Mouse (Mus musculus) left cerebral cortex, postnatal 10 days (tissue): Measurements from ENCODE around the gene Creld2. TPM values are rescaled to one million over a fixed set of nuclear protein-coding genes. Genes with fewer than 3 reads are reported as not detected.

ENCODE experiments used
- DNase-seq, 2 experiments: peaks; one replicate each; pipeline ENCODE4 v3.0.0; 2021 to 2022; ENCODE audit warnings: low spot score in 2 of 2, mixed read lengths in 1 of 2; ENCODE audit errors: extremely low spot score in 1 of 2
- intact Hi-C: fragments of 180-260 bp; cut with DNase I; formaldehyde crosslinking; loops from one replicate; pipeline ENCODE4 v1.15.1; 2025
- total RNA-seq, 2 experiments: library from RNA; stranded (reverse); gene quantifications; 2 replicates each; pipeline ENCODE4 v1.2.3; 2021

Creld2 gene
- total RNA-seq, 2 experiments from 2014 or later, result 14.2 to 18.8 TPM

GRCm38 (mm10) chr15:88848661-88849060, 29.2 kb downstream of the Creld2 start:
- intact Hi-C loops, result no loop called here
- no peak for DNase-seq

GRCm38 (mm10) chr15:88849621-88850020, 30.2 kb downstream of the Creld2 start:
- intact Hi-C loops, result no loop called here
- DNase-seq, result no peak

GRCm38 (mm10) chr15:88850146-88850826, 30.8 kb downstream of the Creld2 start:
- DNase-seq, result peak; percentile 75 to 85
- intact Hi-C loops, result no loop called here

GRCm38 (mm10) chr15:88851076-88851475, 31.6 kb downstream of the Creld2 start:
- intact Hi-C loops, result no loop called here

GRCm38 (mm10) chr15:88851507-88852149, 32.2 kb downstream of the Creld2 start:
- no peak for DNase-seq
- intact Hi-C loops, result no loop called here

More at GRCm38 (mm10) chr15:88851076-88851475, 31.6 kb downstream of the Creld2 start:
- no peak for DNase-seq

GRCm38 (mm10) chr15:88853106-88853505, 33.7 kb downstream of the Creld2 start:
- intact Hi-C loops, result no loop called here
- no peak for DNase-seq

GRCm38 (mm10) chr15:88854119-88854968, 34.9 kb downstream of the Creld2 start:
- no peak for DNase-seq
- intact Hi-C loops, result no loop called here

GRCm38 (mm10) chr15:88854969-88855830, 35.8 kb downstream of the Creld2 start:
- no peak for DNase-seq
- intact Hi-C loops, result no loop called here

- intact Hi-C loops, result no loop called here
- no peak for DNase-seq
Measured at GRCm38 (mm10) chr15:88855896-88856417, 36.5 kb downstream of the Creld2 start.

- intact Hi-C loops, result no loop called here
- DNase-seq, result no peak
Measured at GRCm38 (mm10) chr15:88856613-88857012, 37.2 kb downstream of the Creld2 start.

GRCm38 (mm10) chr15:88857361-88857760, 37.9 kb downstream of the Creld2 start:
- intact Hi-C loops, result no loop called here
- no peak for DNase-seq

GRCm38 (mm10) chr15:88858141-88858541, 38.7 kb downstream of the Creld2 start:
- no peak for DNase-seq
- intact Hi-C loops, result loop anchor here (2.0 kb wide), 1 partner anchor 33 kb away; no protein-coding TSS in a partner anchor

GRCm38 (mm10) chr15:88858707-88859106, 39.3 kb downstream of the Creld2 start:
- DNase-seq, result no peak
- intact Hi-C loops, result loop anchor here (2.0 kb wide), 1 partner anchor 32 kb away; no protein-coding TSS in a partner anchor

GRCm38 (mm10) chr15:88859206-88859970, 39.9 kb downstream of the Creld2 start:
- intact Hi-C loops, result loop anchor here (2.0 kb wide), 1 partner anchor 31 kb away; no protein-coding TSS in a partner anchor
- no peak for DNase-seq

GRCm38 (mm10) chr15:88860781-88861180, 41.3 kb downstream of the Creld2 start:
- intact Hi-C loops, result loop anchor here (5.0 kb wide), 1 partner anchor 33 kb away; no protein-coding TSS in a partner anchor
- DNase-seq, result no peak

GRCm38 (mm10) chr15:88861772-88862622, 42.6 kb downstream of the Creld2 start, which contains the start of gene Pim3:
Pim3 (plus strand) TSS chr15:88862186.
- peak; percentile 96 to 98 for DNase-seq
- intact Hi-C loops, result loop anchor here (5.0 kb wide), 1 partner anchor 35 kb away; no protein-coding TSS in a partner anchor
